Mouse (Mus musculus) kidney, postnatal 0 days (tissue): ENCODE measurements around the gene Cfap161. TPM values are rescaled to one million over a fixed set of nuclear protein-coding genes. Genes with fewer than 3 reads are reported as not detected.

Source experiments
- ATAC-seq: fragments of 200-750 bp; cut with Nextera tagmentation; replicated peaks from 2 replicates; pipeline ENCODE4 v1.8.0; 2017; ENCODE audit warnings: low read depth, moderate number of reproducible peaks, moderate TSS enrichment, moderate library complexity; ENCODE audit not compliant: low FRiP score
- DNase-seq: peaks from one replicate; pipeline ENCODE4 v3.0.0-alpha.2; 2016; ENCODE audit warnings: low spot score
- H3K27ac ChIP-seq: fragments of 300-500 bp; sonication (generic); 2 replicates; pipeline ENCODE4 v1.5.1; 2014; ENCODE audit warnings: mild to moderate bottlenecking
- H3K27me3 ChIP-seq: fragments of 300-500 bp; sonication (generic); 2 replicates; pipeline ENCODE4 v1.6.1; 2014; ENCODE audit warnings: low read length, mixed read lengths; ENCODE audit not compliant: insufficient read depth
- H3K36me3 ChIP-seq: fragments of 300-500 bp; sonication (generic); 2 replicates; pipeline ENCODE4 v1.6.1; 2014; ENCODE audit warnings: low read length, mixed read lengths; ENCODE audit not compliant: insufficient read depth
- H3K4me1 ChIP-seq: fragments of 300-500 bp; sonication (generic); replicated peaks from 2 replicates; pipeline ENCODE4 v1.6.1; 2014; ENCODE audit warnings: antibody characterized with exemption, low read length, mixed read lengths; ENCODE audit not compliant: insufficient read depth
- H3K4me2 ChIP-seq: fragments of 300-500 bp; sonication (generic); 2 replicates; pipeline ENCODE4 v1.6.1; 2014; ENCODE audit warnings: mild to moderate bottlenecking, low read length, moderate library complexity, mixed read lengths
- H3K4me3 ChIP-seq: fragments of 300-500 bp; sonication (generic); replicated peaks from 2 replicates; pipeline ENCODE4 v1.5.1; 2014; ENCODE audit warnings: low read depth, low read length
- H3K9ac ChIP-seq: fragments of 300-500 bp; sonication (generic); 2 replicates; pipeline ENCODE4 v1.6.1; 2014; ENCODE audit warnings: low read depth, low read length
- H3K9me3 ChIP-seq: fragments of 300-500 bp; sonication (generic); replicated peaks from 2 replicates; pipeline ENCODE4 v1.6.1; 2016; ENCODE audit warnings: low read length, inconsistent platforms, mixed read lengths
- CTCF ChIP-seq: IDR thresholded peaks from 2 replicates; pipeline ENCODE4 v1.5.1; 2016; ENCODE audit warnings: antibody characterized with exemption, low read depth, mild to moderate bottlenecking, moderate library complexity
- WGBS: fragments of 180-500 bp; shearing (Covaris S2); extraction: QIAGEN DNeasy Blood & Tissue Kit; methylation state at CpG from one replicate; pipeline ENCODE4 v1.1.7; 2014; 5-methylcytosine and 5-hydroxymethylcytosine counted together
- polyA plus RNA-seq: library from polyadenylated mRNA; unstranded; fragments of >200 nt; fragmentation: Nextera tagmentation; extraction: Ambion mirVana; gene quantifications from 2 replicates; pipeline ENCODE4 v1.2.1, GENCODE M21; 2015

The Cfap161 gene
- polyA plus RNA-seq, 1 experiment from 2014 or later = 0.34 TPM

- no peak for TF ChIP-seq CTCF
- Histone ChIP-seq H3K9me3 (no peaks in the 10 kb centered on the region), H3K27ac (peak overlapping the region; percentile 83; the same call in 1 of the 2 replicates), H3K4me2 (no peak overlapping the region), H3K36me3 (no peaks in the 10 kb centered on the region), H3K4me1 (peaks cover 19% of the 10 kb centered on the region), H3K27me3 (no peaks in the 10 kb centered on the region), H3K9ac (no peak overlapping the region), H3K4me3 (no peak overlapping the region)
- ATAC-seq = no peak
- no peak for DNase-seq
- 76% methylated on average over 10 of the region's 10 CpGs for WGBS
Measured at GRCm38 (mm10) chr7:83812581-83812980, 17.9 kb upstream of the Cfap161 start.

GRCm38 (mm10) chr7:83811916-83812315 lies 17.2 kb upstream of the Cfap161 start:
- no peak overlapping the region for H3K9ac ChIP-seq
- ATAC-seq = no peak
- no peaks in the 10 kb centered on the region for H3K27me3 ChIP-seq
- no peak overlapping the region for H3K4me3 ChIP-seq
- H3K4me1 ChIP-seq = peaks cover 19% of the 10 kb centered on the region
- WGBS = 66% methylated on average over 8 of the region's 8 CpGs
- DNase-seq = no peak
- no peak overlapping the region for H3K4me2 ChIP-seq
- H3K27ac ChIP-seq = no peak overlapping the region
- no peaks in the 10 kb centered on the region for H3K9me3 ChIP-seq
- H3K36me3 ChIP-seq = no peaks in the 10 kb centered on the region
- no peak for TF ChIP-seq CTCF

- no peaks in the 10 kb centered on the region for H3K27me3 ChIP-seq
- no peak for TF ChIP-seq CTCF
- peaks cover 19% of the 10 kb centered on the region for H3K4me1 ChIP-seq
- H3K9me3 ChIP-seq = no peaks in the 10 kb centered on the region
- no peak overlapping the region for H3K9ac ChIP-seq
- H3K36me3 ChIP-seq = no peaks in the 10 kb centered on the region
- H3K4me2 ChIP-seq = no peak overlapping the region
- DNase-seq (no peak), ATAC-seq (no peak)
- no peak overlapping the region for H3K4me3 ChIP-seq
- WGBS = 85% methylated on average over 4 of the region's 4 CpGs
- H3K27ac ChIP-seq = no peak overlapping the region
Measured at GRCm38 (mm10) chr7:83811461-83811860, 16.8 kb upstream of the Cfap161 start.

GRCm38 (mm10) chr7:83810141-83811100 lies 15.7 kb upstream of the Cfap161 start:
- 19% methylated on average over 15 of the region's 15 CpGs for WGBS
- no peak for TF ChIP-seq CTCF
- ATAC-seq = no peak

GRCm38 (mm10) chr7:83809715-83810114 lies 15.0 kb upstream of the Cfap161 start:
- no peak for DNase-seq
- 0% methylated on average over 3 of the region's 3 CpGs for WGBS
- H3K4me2 ChIP-seq = peak overlapping the region; percentile 27; the same call in 1 of the 2 replicates

More at GRCm38 (mm10) chr7:83810141-83811100, 15.7 kb upstream of the Cfap161 start:
- Histone ChIP-seq H3K9me3 (no peaks in the 10 kb centered on the region), H3K4me2 (peak overlapping the region; percentile 27; the same call in 1 of the 2 replicates), H3K27ac (peak overlapping the region; percentile 48), H3K9ac (no peak overlapping the region), H3K4me3 (no peak overlapping the region), H3K36me3 (no peaks in the 10 kb centered on the region), H3K27me3 (no peaks in the 10 kb centered on the region), H3K4me1 (peaks cover 19% of the 10 kb centered on the region)
- peak; percentile 65 for DNase-seq

GRCm38 (mm10) chr7:83809060-83809459 lies 14.4 kb upstream of the Cfap161 start:
- Histone ChIP-seq H3K27me3 (no peaks in the 10 kb centered on the region), H3K27ac (no peak overlapping the region), H3K9me3 (no peaks in the 10 kb centered on the region), H3K9ac (no peak overlapping the region), H3K36me3 (no peaks in the 10 kb centered on the region), H3K4me3 (no peak overlapping the region), H3K4me2 (no peak overlapping the region), H3K4me1 (peaks cover 18% of the 10 kb centered on the region)
- ATAC-seq (0 out of 2 replicates have a peak, but pooled peaks have one; percentile 29), DNase-seq (peak; percentile 76)
- 40% methylated on average over 6 of the region's 6 CpGs for WGBS
- TF ChIP-seq CTCF = no peak

More at GRCm38 (mm10) chr7:83809715-83810114, 15.0 kb upstream of the Cfap161 start:
- Histone ChIP-seq H3K36me3 (no peaks in the 10 kb centered on the region), H3K27me3 (no peaks in the 10 kb centered on the region), H3K4me1 (peaks cover 19% of the 10 kb centered on the region), H3K4me3 (no peak overlapping the region), H3K27ac (peak overlapping the region; percentile 48; the same call in 1 of the 2 replicates), H3K9ac (no peak overlapping the region), H3K9me3 (no peaks in the 10 kb centered on the region)
- TF ChIP-seq CTCF = no peak
- no peak for ATAC-seq
